8 mouse cellular contexts compared by ENCODE assay signal in genomic region chr13:51853301-51854243, GRCm38 (mm10). TPM values are rescaled to one million over a fixed set of nuclear protein-coding genes. Genes with fewer than 3 reads are reported as not detected.
DNase-seq lines count a peak whose midpoint lies in the region; ATAC-seq and TF ChIP-seq lines count a peak whose summit lies in the region.

No protein-coding gene starts in this region.

- no peaks in the 10 kb centered on the region for H3K36me3 ChIP-seq in hindbrain, embryonic 10.5 days
- H3K36me3 ChIP-seq in hindbrain, embryonic 12.5 days = no peaks in the 10 kb centered on the region
- no peaks in the 10 kb centered on the region for H3K36me3 ChIP-seq in limb, embryonic 11.5 days (ENCODE audit: control insufficient read depth, insufficient read depth, low read length)
- H3K36me3 ChIP-seq in neural tube, embryonic 13.5 days = no peaks in the 10 kb centered on the region

- no peak for TF ChIP-seq POLR2A in brain, embryonic 14.5 days (IDR thresholded peaks at IDR 0.05; ENCODE audit: borderline replicate concordance, extremely low read depth, insufficient read depth, insufficient read length, poor library complexity, severe bottlenecking)

- H3K4me3 ChIP-seq in hindbrain, embryonic 10.5 days = no peak overlapping the region
- H3K4me3 ChIP-seq in hindbrain, embryonic 12.5 days = no peak overlapping the region
- H3K4me3 ChIP-seq in limb, embryonic 11.5 days (ENCODE audit: low read depth, low read length) = no peak overlapping the region
- no peak overlapping the region for H3K4me3 ChIP-seq in neural tube, embryonic 13.5 days

- peak overlapping the region; percentile 36 for H3K27ac ChIP-seq in hindbrain, embryonic 10.5 days
- no peak overlapping the region for H3K27ac ChIP-seq in hindbrain, embryonic 12.5 days
- H3K27ac ChIP-seq in limb, embryonic 11.5 days (replicated peaks; ENCODE audit: low read depth, low read length) = no peak overlapping the region
- no peak overlapping the region for H3K27ac ChIP-seq in neural tube, embryonic 13.5 days (replicated peaks)

- peaks cover 70% of the 10 kb centered on the region for H3K27me3 ChIP-seq in hindbrain, embryonic 10.5 days (ENCODE audit: insufficient read depth, poor library complexity, severe bottlenecking)
- H3K27me3 ChIP-seq in hindbrain, embryonic 12.5 days = peaks cover 49% of the 10 kb centered on the region
- no peaks in the 10 kb centered on the region for H3K27me3 ChIP-seq in limb, embryonic 11.5 days (ENCODE audit: control insufficient read depth, insufficient read depth, low read length)
- peaks cover 42% of the 10 kb centered on the region for H3K27me3 ChIP-seq in neural tube, embryonic 13.5 days

- no peaks in the 10 kb centered on the region for H3K9me3 ChIP-seq in hindbrain, embryonic 10.5 days
- H3K9me3 ChIP-seq in hindbrain, embryonic 12.5 days (replicated peaks) = no peaks in the 10 kb centered on the region
- H3K9me3 ChIP-seq in limb, embryonic 11.5 days (ENCODE audit: control insufficient read depth, low read length) = no peaks in the 10 kb centered on the region
- H3K9me3 ChIP-seq in neural tube, embryonic 13.5 days = no peaks in the 10 kb centered on the region

- 16% methylated on average over 16 of the region's 16 CpGs for WGBS in hindbrain, embryonic 10.5 days
- WGBS in hindbrain, embryonic 12.5 days = 16% methylated on average over 16 of the region's 16 CpGs
- WGBS in limb, embryonic 11.5 days = 26% methylated on average over 16 of the region's 16 CpGs
- WGBS in neural tube, embryonic 13.5 days = 20% methylated on average over 15 of the region's 16 CpGs

- no peak overlapping the region for H3K9ac ChIP-seq in hindbrain, embryonic 12.5 days
- H3K9ac ChIP-seq in limb, embryonic 11.5 days (ENCODE audit: low read length) = no peak overlapping the region
- no peak overlapping the region for H3K9ac ChIP-seq in neural tube, embryonic 13.5 days

- no peak for TF ChIP-seq CTCF in brain, embryonic 14.5 days (IDR thresholded peaks at IDR 0.05; ENCODE audit: borderline replicate concordance, extremely low read depth, insufficient read depth, insufficient read length)

- no peak for ATAC-seq in hindbrain, embryonic 12.5 days (ENCODE audit: low FRiP score)
- peak; percentile 26 for ATAC-seq in limb, embryonic 11.5 days (ENCODE audit: insufficient number of reproducible peaks, low FRiP score, low TSS enrichment, low read depth)
- ATAC-seq in neural tube, embryonic 13.5 days (ENCODE audit: low read depth) = 0 out of 2 replicates have a peak, but pooled peaks have one; percentile 41

- H3K4me2 ChIP-seq in hindbrain, embryonic 12.5 days (replicated peaks) = no peak overlapping the region
- no peak overlapping the region for H3K4me2 ChIP-seq in limb, embryonic 11.5 days (ENCODE audit: low read depth, severe bottlenecking)
- no peak overlapping the region for H3K4me2 ChIP-seq in neural tube, embryonic 13.5 days

- no peak for DNase-seq in hindbrain, embryonic 10.5 days (ENCODE audit: low spot score)
- DNase-seq in brain, embryonic 14.5 days (ENCODE audit: low read depth) = peak; percentile 37
- DNase-seq in limb, embryonic 11.5 days (ENCODE audit: low spot score) = peak; percentile 38
- DNase-seq in cerebellum, postnatal 14 days = no peak
- DNase-seq in left cerebral cortex, adult 9 months (ENCODE audit: low spot score in 2 of 2) = no peak
- DNase-seq in right cerebral cortex, adult 18-20 months = no peak

- peaks cover 71% of the 10 kb centered on the region for H3K4me1 ChIP-seq in hindbrain, embryonic 10.5 days (replicated peaks)
- H3K4me1 ChIP-seq in hindbrain, embryonic 12.5 days = peaks cover 42% of the 10 kb centered on the region
- peaks cover 29% of the 10 kb centered on the region for H3K4me1 ChIP-seq in limb, embryonic 11.5 days (ENCODE audit: control insufficient read depth, insufficient read depth, low read length)
- peaks cover 34% of the 10 kb centered on the region for H3K4me1 ChIP-seq in neural tube, embryonic 13.5 days (replicated peaks)

RNA-seq across cellular contexts. Expression of gene Gadd45g, which starts 7.1 kb away (rescaled TPM):
- polyA plus RNA-seq in hindbrain, embryonic 10.5 days (2016; fragmentation: Nextera tagmentation; extraction: Ambion mirVana) = 184 and 214 TPM in 2 replicates
- polyA plus RNA-seq in hindbrain, embryonic 12.5 days (2016; fragmentation: Nextera tagmentation; extraction: Ambion mirVana) = 163 and 181 TPM in 2 replicates
- polyA plus RNA-seq in brain, embryonic 14.5 days (2012; rRNA removed) = 78.9 and 148 TPM in 2 replicates
- 20.5 and 20.7 TPM in 2 replicates for polyA plus RNA-seq in limb, embryonic 11.5 days (2014; fragmentation: Nextera tagmentation; extraction: Ambion mirVana)
- polyA plus RNA-seq in neural tube, embryonic 13.5 days (2015; fragmentation: Nextera tagmentation; extraction: Ambion mirVana) = 96.7 and 118 TPM in 2 replicates

Comparison
In these comparisons a context has a peak if more than half of its experiments do, and no peak if none do; other contexts are left out.
1. DNase-seq: peak in brain, embryonic 14.5 days (single experiment) and limb, embryonic 11.5 days (single experiment); none in hindbrain, embryonic 10.5 days (single experiment), cerebellum, postnatal 14 days (0 of 2), left cerebral cortex, adult 9 months (0 of 2) and right cerebral cortex, adult 18-20 months (single experiment).